Mouse (Mus musculus) T-cell, adult 2 months (primary cell): Measurements from ENCODE around the gene Abhd17c.
A peak's percentile ranks its signal among the peaks of the same experiment; 100 is the strongest.
"Not testable (repeated sequence)": the region's sequence is repeated elsewhere in the genome, so short reads cannot be mapped to it uniquely, and the experiment has no call there.

Experiments used
- DNase-seq: peaks from one replicate; pipeline ENCODE4 v3.0.0; 2022; ENCODE audit warnings: low spot score

Abhd17c gene

GRCm38 (mm10) chr7:84151001-84151959 is at the start of gene Abhd17c:
Gene Abhd17c (minus strand): TSS chr7:84151893.
- DNase-seq, result peak; percentile 49

GRCm38 (mm10) chr7:84197208-84197860 is 45.6 kb upstream of the Abhd17c start:
- no peak for DNase-seq

GRCm38 (mm10) chr7:84196221-84196620 is 44.5 kb upstream of the Abhd17c start:
- no peak for DNase-seq

GRCm38 (mm10) chr7:84192256-84192655 is 40.6 kb upstream of the Abhd17c start:
- no peak for DNase-seq

GRCm38 (mm10) chr7:84191476-84191875 is 39.8 kb upstream of the Abhd17c start:
- DNase-seq, result no peak

- DNase-seq, result no peak
Observed at GRCm38 (mm10) chr7:84188196-84188595, 36.5 kb upstream of the Abhd17c start.

GRCm38 (mm10) chr7:84185196-84185595 is 33.5 kb upstream of the Abhd17c start:
- DNase-seq, result no peak

GRCm38 (mm10) chr7:84184703-84185102 is 33.0 kb upstream of the Abhd17c start:
- DNase-seq, result no peak

- DNase-seq, result not testable (repeated sequence)
Observed at GRCm38 (mm10) chr7:84178809-84179208, 27.1 kb upstream of the Abhd17c start.

GRCm38 (mm10) chr7:84174655-84175448 is 23.2 kb upstream of the Abhd17c start:
- no peak for DNase-seq

GRCm38 (mm10) chr7:84173394-84173793 is 21.7 kb upstream of the Abhd17c start:
- no peak for DNase-seq

- no peak for DNase-seq
Observed at GRCm38 (mm10) chr7:84171177-84171787, 19.6 kb upstream of the Abhd17c start.

GRCm38 (mm10) chr7:84168355-84168754 is 16.7 kb upstream of the Abhd17c start:
- DNase-seq, result no peak

- no peak for DNase-seq
Observed at GRCm38 (mm10) chr7:84166721-84167419, 15.2 kb upstream of the Abhd17c start.

GRCm38 (mm10) chr7:84166007-84166406 is 14.3 kb upstream of the Abhd17c start:
- DNase-seq, result no peak

- DNase-seq, result no peak
Observed at GRCm38 (mm10) chr7:84165288-84165687, 13.6 kb upstream of the Abhd17c start.

GRCm38 (mm10) chr7:84164880-84165279 is 13.2 kb upstream of the Abhd17c start:
- DNase-seq, result peak; percentile 46

GRCm38 (mm10) chr7:84164419-84164818 is 12.7 kb upstream of the Abhd17c start:
- DNase-seq, result no peak

GRCm38 (mm10) chr7:84163585-84163984 is 11.9 kb upstream of the Abhd17c start:
- no peak for DNase-seq

- no peak for DNase-seq
Observed at GRCm38 (mm10) chr7:84159414-84159813, 7.7 kb upstream of the Abhd17c start.

- no peak for DNase-seq
Observed at GRCm38 (mm10) chr7:84153821-84154220, 2.1 kb upstream of the Abhd17c start.
